Mouse (Mus musculus): ENCODE results near the gene Foxj1. TPM values are rescaled to one million over a fixed set of nuclear protein-coding genes. Genes with fewer than 3 reads are reported as not detected.

Foxj1 gene
- 1 to 10 TPM; 2.0 to 2.1 TPM for total RNA-seq (2023)

DNA sequence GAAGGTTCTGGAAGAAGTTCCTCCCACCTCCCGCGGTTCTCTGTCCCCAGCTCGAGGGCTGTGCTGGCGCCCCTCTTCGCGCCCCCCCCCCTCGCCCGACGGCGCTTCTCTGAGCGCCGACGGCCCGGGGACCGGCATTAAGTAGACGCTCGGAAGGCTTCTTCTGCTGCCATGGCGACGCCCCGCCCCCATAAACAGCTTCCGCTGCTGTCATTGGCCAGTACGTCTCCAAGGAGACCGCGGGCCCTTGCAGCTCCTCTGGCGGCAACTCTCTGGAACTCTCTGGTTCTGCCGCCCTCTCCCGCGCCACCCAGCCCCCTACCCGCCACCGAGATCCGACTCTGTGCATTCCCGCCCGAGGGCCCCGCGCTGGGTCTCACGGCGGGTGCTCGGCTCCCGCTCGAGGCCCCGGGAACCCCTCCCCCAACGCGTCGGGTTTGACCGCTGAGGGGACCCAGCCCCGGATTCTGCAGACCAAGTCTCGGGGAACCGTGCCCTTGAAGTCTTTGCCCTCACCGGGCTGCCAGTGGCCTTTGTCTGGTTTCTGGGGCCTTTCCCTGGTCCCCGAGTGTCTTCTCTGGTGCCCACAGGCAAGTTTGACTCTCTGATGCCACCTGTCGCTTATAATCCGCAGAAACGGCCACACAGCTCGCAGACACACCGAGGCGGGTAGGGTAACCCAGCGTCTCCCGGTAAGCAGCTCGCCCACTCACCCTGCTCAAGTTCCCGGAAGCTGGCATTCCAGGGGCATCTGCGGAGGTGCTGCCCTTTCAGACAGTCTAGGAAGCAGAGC is at the start of gene Foxj1:
Foxj1 (minus strand) TSS at position 156 of the 793 bp plus-strand sequence.

DNA sequence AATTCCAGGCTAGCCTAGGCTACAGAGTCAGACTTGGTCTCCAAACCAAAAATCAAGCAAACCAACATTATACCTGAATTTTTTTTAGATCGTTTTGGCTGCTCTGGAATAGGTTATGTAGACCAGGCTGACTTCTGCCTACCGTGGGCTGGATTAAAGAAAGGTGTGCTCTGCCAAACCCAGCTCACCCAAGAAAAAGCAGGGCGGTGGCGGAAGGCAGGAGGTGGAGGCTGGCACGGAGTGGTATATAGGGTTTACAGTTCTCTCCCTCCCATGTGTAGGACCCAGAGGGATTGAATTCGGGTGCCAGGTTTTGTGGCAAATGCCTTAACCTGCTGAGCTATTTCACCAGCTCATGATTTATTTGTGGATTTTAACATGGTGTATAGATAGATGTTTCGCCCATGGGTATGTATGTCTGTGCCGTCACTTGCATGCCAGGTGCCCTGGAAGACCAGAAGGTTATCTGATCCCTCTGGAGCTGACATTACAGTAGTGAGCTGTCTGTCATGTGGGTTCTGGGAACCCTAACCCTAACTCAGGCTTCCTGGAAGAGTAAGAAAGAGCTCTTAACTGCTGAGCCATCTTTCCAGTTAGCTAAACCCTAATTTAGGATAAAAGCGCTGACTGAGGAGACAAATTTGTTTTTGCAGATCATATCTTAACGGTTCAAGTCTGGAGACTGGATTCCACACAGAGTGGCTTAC is 28.0 kb downstream of the Foxj1 start, which contains the start of gene Exoc7:
Exoc7 (minus strand) TSS at position 215 of the 707 bp plus-strand sequence.

DNA sequence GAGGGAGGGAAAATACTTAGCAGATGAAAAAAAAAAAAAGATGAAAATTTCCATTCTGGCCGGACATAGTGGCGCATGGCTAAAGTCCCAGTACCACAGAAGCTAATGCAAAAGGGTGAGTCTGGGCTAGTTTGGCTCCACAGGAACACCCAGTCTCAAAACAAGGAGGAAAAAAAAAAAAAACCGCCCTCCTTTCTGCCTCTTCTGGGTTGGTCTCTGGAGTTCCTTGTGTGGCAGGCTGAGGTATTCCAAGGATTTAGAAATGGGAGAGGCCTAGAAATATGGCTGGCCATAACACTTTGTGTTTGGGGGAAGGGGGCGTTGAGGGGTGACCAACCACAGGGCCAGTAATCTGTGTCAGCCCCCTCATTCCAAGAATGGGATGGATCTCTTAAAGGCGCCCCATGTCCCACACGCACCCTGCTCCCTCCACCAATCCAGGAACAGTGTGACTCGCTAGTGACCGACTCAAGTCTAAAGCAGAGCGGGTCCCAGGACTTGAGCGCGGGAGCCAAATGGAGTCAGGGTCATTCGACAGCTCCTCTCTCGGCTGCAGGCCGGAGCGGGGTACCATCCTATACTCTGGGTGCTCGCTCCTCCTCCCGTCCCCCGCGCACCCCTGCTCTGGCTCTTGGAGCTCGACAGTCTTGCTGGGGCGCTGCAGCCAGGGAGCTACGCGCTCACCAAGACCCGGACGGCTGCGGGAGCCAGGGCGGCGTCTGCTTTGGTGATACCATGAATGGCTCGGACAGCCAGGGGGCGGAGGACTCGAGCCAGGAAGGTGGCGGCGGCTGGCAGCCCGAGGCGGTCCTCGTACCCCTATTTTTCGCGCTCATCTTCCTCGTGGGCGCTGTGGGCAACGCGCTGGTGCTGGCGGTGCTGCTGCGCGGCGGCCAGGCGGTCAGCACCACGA is 54.2 kb downstream of the Foxj1 start, which contains the start of gene Galr2:
Galr2 (plus strand) TSS at position 189 of the 913 bp plus-strand sequence.

Other genes starting within 250 kb of the Foxj1 start
- gene Wbp2, start 248.4 kb downstream of the Foxj1 start, total RNA-seq (2023): 100 to 1,000 TPM; 237 to 270 TPM
- gene Trim47, start 208.2 kb downstream of the Foxj1 start, total RNA-seq (2023): under 1 TPM in 1 of 2 experiments, not detected in 1; 0.87 TPM
- gene Trim65, start 204.3 kb downstream of the Foxj1 start, total RNA-seq (2023): 10 to 100 TPM; 41.8 to 52.2 TPM
- 10 to 100 TPM; 65.1 to 73.5 TPM for gene Mrpl38, start 196.5 kb downstream of the Foxj1 start, total RNA-seq (2023)
- gene Fbf1, start 167.2 kb downstream of the Foxj1 start, total RNA-seq (2023): 10 to 100 TPM; 37.6 to 45.8 TPM
- 10 to 100 TPM; 38.1 to 49.3 TPM for gene Ten1, start 136.5 kb downstream of the Foxj1 start, total RNA-seq (2023)
- 10 to 100 TPM; 33.7 to 34.9 TPM for gene Acox1, start 136.4 kb downstream of the Foxj1 start, total RNA-seq (2023)
- under 1 TPM in 1 of 2 experiments, not detected in 1; 0.09 TPM for gene Evpl, start 97.3 kb downstream of the Foxj1 start, total RNA-seq (2023)
- gene Srp68, start 61.2 kb downstream of the Foxj1 start, total RNA-seq (2023): 10 to 100 TPM; 57.8 to 61.5 TPM
- gene Galr2, start 54.5 kb downstream of the Foxj1 start, total RNA-seq (2023): under 1 TPM; 0.26 to 0.42 TPM
- gene Exoc7, start 28.2 kb downstream of the Foxj1 start, total RNA-seq (2023): 10 to 100 TPM; 57.8 to 69.4 TPM
- 10 to 100 TPM; 37.0 to 58.0 TPM for gene Rnf157, start 77.6 kb upstream of the Foxj1 start, total RNA-seq (2023)
- 10 to 100 TPM; 65.7 to 72.0 TPM for gene Ubald2, start 98.7 kb upstream of the Foxj1 start, total RNA-seq (2023)
- gene Qrich2, start 130.8 kb upstream of the Foxj1 start, total RNA-seq (2023): under 1 TPM in 1 of 2 experiments, not detected in 1; 0.30 TPM
- 10 to 100 TPM; 93.6 to 97.6 TPM for gene Prpsap1, start 158.8 kb upstream of the Foxj1 start, total RNA-seq (2023)
- under 1 TPM; 0.12 TPM for gene Sphk1, start 195.5 kb upstream of the Foxj1 start, total RNA-seq (2023)
- 10 to 100 TPM; 27.6 to 31.7 TPM for gene Ube2o, start 246.0 kb upstream of the Foxj1 start, total RNA-seq (2023)

All from B cell, adult 67 days (primary cell).